In genomic region chr11:34826940-34827339, GRCm38 (mm10) we compare ENCODE assay signal across 22 mouse cellular contexts. TPM values are rescaled to one million over a fixed set of nuclear protein-coding genes. Genes with fewer than 3 reads are reported as not detected.
DNase-seq lines count a peak whose midpoint lies in the region.
"Had no signal": no experiment of that assay in that cellular context is flagged by ENCODE, and none has a peak within 500 bp of the region (broad histone marks: within the 10 kb centered on the region; RNA-seq: fewer than 3 reads in every experiment).

No protein-coding gene starts in this region.

- H3K27ac ChIP-seq in macrophage = peak overlapping the region; percentile 100
- H3K27ac ChIP-seq: forebrain, embryonic 10.5 days; forebrain, embryonic 13.5 days; hindbrain, embryonic 13.5 days; intestine, embryonic 15.5 days had no signal

- WGBS in macrophage (ENCODE audit: missing documents) = 41% methylated on average over 2 of the region's 2 CpGs

- peak; percentile 10 for DNase-seq in lung, postnatal 36 days
- no peak for DNase-seq in lung, postnatal 14 days
- DNase-seq in MN1 (ENCODE audit: low spot score) = peak; percentile 38
- DNase-seq in embryo, embryonic 10 days (ENCODE audit: low spot score) = no peak
- no peak for DNase-seq in adrenal gland, postnatal 4 days (ENCODE audit: low spot score in 2 of 2)
- DNase-seq in retina, embryonic 14.5 days (ENCODE audit: low spot score) = no peak
- no peak for DNase-seq in spleen, postnatal 36 days (ENCODE audit: low spot score in 2 of 2)
- DNase-seq: adrenal gland, adult 8-10 months; adrenal gland, postnatal 25 days; cerebellum, adult 11 months; cerebellum, adult 2 months; cerebellum, adult 9-11 months; cerebellum, postnatal 25 days; gastrocnemius, postnatal 10 days; gastrocnemius, postnatal 36 days; heart, adult 11 months had no signal

- H3K79me2 ChIP-seq in macrophage (ENCODE audit: inconsistent target) = peaks cover 77% of the 10 kb centered on the region

- H3K4me3 ChIP-seq in macrophage (ENCODE audit: inconsistent target) = no peak overlapping the region
- H3K4me3 ChIP-seq: forebrain, embryonic 10.5 days; forebrain, embryonic 13.5 days; hindbrain, embryonic 13.5 days; intestine, embryonic 15.5 days had no signal

- H3K36me3 ChIP-seq in macrophage (ENCODE audit: inconsistent target) = peaks cover 24% of the 10 kb centered on the region

RNA-seq across cellular contexts. Expression of gene Spdl1, which starts 6.5 kb away (rescaled TPM):
- 10 to 100 TPM; 15.0 to 87.5 (median 61.6) TPM for total RNA-seq in macrophage (2018; cell fraction: chromatin; rRNA removed)
- total RNA-seq in macrophage (2018; cell fraction: cytosol; rRNA removed) = 10 to 100 TPM; 19.8 to 51.2 (median 29.5) TPM
- 10 to 100 TPM; 17.8 to 74.1 (median 46.7) TPM for total RNA-seq in macrophage (2018; cell fraction: nucleus; rRNA removed)
- polyA plus RNA-seq in macrophage (2018) = 19.1 to 34.5 TPM (median 20.0 TPM) in 3 replicates
- total RNA-seq in adrenal gland, postnatal 4 days (2021) = 1 to 10 TPM; 8.3 to 9.3 TPM
- total RNA-seq: gastrocnemius, adult 18-20 months had no signal

RNA-seq across cellular contexts. Expression of gene Dock2, which starts 43.2 kb away (rescaled TPM):
- total RNA-seq in macrophage (2018; cell fraction: chromatin; rRNA removed) = 1,000 to 10,000 TPM in 25 of 26 experiments, 100 to 1,000 TPM in 1; 626 to 1,628 (median 1,236) TPM
- total RNA-seq in macrophage (2018; cell fraction: cytosol; rRNA removed) = 100 to 1,000 TPM; 100 to 183 (median 142) TPM
- 100 to 1,000 TPM; 263 to 899 (median 464) TPM for total RNA-seq in macrophage (2018; cell fraction: nucleus; rRNA removed)
- 98.2 to 157 TPM (median 126 TPM) in 3 replicates for polyA plus RNA-seq in macrophage (2018)
- 1 to 10 TPM; 3.4 to 4.4 TPM for total RNA-seq in adrenal gland, postnatal 4 days (2021)

Comparison
In these comparisons a context has a peak if more than half of its experiments do, and no peak if none do; other contexts are left out.
1. DNase-seq: peak in lung, postnatal 36 days (single experiment) and MN1 (single experiment); none in lung, postnatal 14 days (single experiment), embryo, embryonic 10 days (single experiment), adrenal gland, postnatal 4 days (0 of 2), retina, embryonic 14.5 days (single experiment) and spleen, postnatal 36 days (0 of 2).